Mouse (Mus musculus) lung, adult 2 months (tissue): Measurements from ENCODE around the gene Rdh19. TPM values are rescaled to one million over a fixed set of nuclear protein-coding genes. Genes with fewer than 3 reads are reported as not detected.
A peak's percentile ranks its signal among the peaks of the same experiment; 100 is the strongest.

Experiments used
- DNase-seq: peaks from one replicate; pipeline ENCODE4 v3.0.0; 2022
- H3K4me1 ChIP-seq: fragments of 200-500 bp; 2 replicates; pipeline ENCODE4 v1.6.1; 2011; ENCODE audit warnings: low read length; ENCODE audit not compliant: control insufficient read depth, insufficient read depth
- H3K4me3 ChIP-seq: fragments of 200-500 bp; replicated peaks from 2 replicates; pipeline ENCODE3; 2011; ENCODE audit warnings: low read depth, mild to moderate bottlenecking, control low read depth, low read length; ENCODE audit errors: extremely low read depth
- CTCF ChIP-seq: fragments of 200-500 bp; IDR thresholded peaks from 2 replicates; pipeline ENCODE4 v1.5.1; 2011; ENCODE audit warnings: mild to moderate bottlenecking, low read length, control low read depth; ENCODE audit not compliant: insufficient read depth
- POLR2A ChIP-seq: fragments of 200-500 bp; IDR thresholded peaks from 2 replicates; pipeline ENCODE4 v1.6.1; 2011; ENCODE audit warnings: low read depth, mild to moderate bottlenecking, control low read depth, low read length, borderline replicate concordance; ENCODE audit errors: extremely low read depth
- WGBS: fragments of 180-500 bp; shearing (Covaris S2); methylation state at CpG from one replicate; pipeline ENCODE4 v1.1.7; 2018; 5-methylcytosine and 5-hydroxymethylcytosine counted together
- polyA plus RNA-seq: library from polyadenylated mRNA; depleted of rRNA; stranded (reverse); fragments of >200 nt; gene quantifications from 2 replicates; pipeline ENCODE4 v1.2.3, GENCODE M21; 2012; rRNA removed

Gene Rdh19
- polyA plus RNA-seq, 1 experiment = not detected

GRCm38 (mm10) chr10:127898218-127898617 is 48.5 kb downstream of the Rdh19 start, which contains the start of gene Sdr9c7:
TSS of gene Sdr9c7 (plus strand) at chr10:127898518.
- no peak within 1 kb of the TSS for H3K4me3 ChIP-seq
- no peak for DNase-seq
- H3K4me1 ChIP-seq = peaks cover 7% of the 10 kb centered on the region; the same call in 1 of the 2 replicates
- 87% methylated on average over 2 of the region's 2 CpGs for WGBS
- TF ChIP-seq CTCF (no peak), POLR2A (no peak)

GRCm38 (mm10) chr10:127899783-127900182 is 50.1 kb downstream of the Rdh19 start:
- 42% methylated on average over 5 of the region's 5 CpGs for WGBS
- H3K4me1 ChIP-seq = peaks cover 4% of the 10 kb centered on the region; the same call in 1 of the 2 replicates
- no peak for DNase-seq
- TF ChIP-seq POLR2A = no peak
- H3K4me3 ChIP-seq = no peak overlapping the region

GRCm38 (mm10) chr10:127901751-127902150 is 52.0 kb downstream of the Rdh19 start:
- Histone ChIP-seq H3K4me3 (no peak overlapping the region), H3K4me1 (peaks cover 7% of the 10 kb centered on the region; the same call in 1 of the 2 replicates)
- DNase-seq = no peak
- 73% methylated on average over 4 of the region's 4 CpGs for WGBS
- TF ChIP-seq POLR2A (no peak), CTCF (no peak)

GRCm38 (mm10) chr10:127903116-127903515 is 53.4 kb downstream of the Rdh19 start:
- TF ChIP-seq POLR2A (no peak), CTCF (no peak)
- H3K4me3 ChIP-seq = no peak overlapping the region
- peaks cover 3% of the 10 kb centered on the region; the same call in 1 of the 2 replicates for H3K4me1 ChIP-seq
- 74% methylated on average over 1 of the region's 1 CpGs for WGBS
- DNase-seq = no peak

- peaks cover 3% of the 10 kb centered on the region; the same call in 1 of the 2 replicates for H3K4me1 ChIP-seq
- no peak for TF ChIP-seq POLR2A
- TF ChIP-seq CTCF = no peak
- peak; percentile 10 for DNase-seq
- H3K4me3 ChIP-seq = no peak overlapping the region
- 43% methylated on average over 7 of the region's 7 CpGs for WGBS
Observed at GRCm38 (mm10) chr10:127904718-127905446, 55.2 kb downstream of the Rdh19 start.

GRCm38 (mm10) chr10:127906138-127906537 is 56.4 kb downstream of the Rdh19 start:
- no peak overlapping the region for H3K4me3 ChIP-seq
- peaks cover 3% of the 10 kb centered on the region; the same call in 1 of the 2 replicates for H3K4me1 ChIP-seq
- WGBS = 88% methylated on average over 2 of the region's 2 CpGs
- no peak for DNase-seq
- no peak for TF ChIP-seq CTCF
- no peak for TF ChIP-seq POLR2A

GRCm38 (mm10) chr10:127907386-127907951 is 57.7 kb downstream of the Rdh19 start:
- no peak for DNase-seq
- TF ChIP-seq CTCF (no peak), POLR2A (no peak)
- H3K4me3 ChIP-seq = no peak overlapping the region
- H3K4me1 ChIP-seq = peaks cover 3% of the 10 kb centered on the region; the same call in 1 of the 2 replicates

Other genes with a start within 250 kb of the Rdh19 start
- 215 and 248 TPM in 2 replicates for gene Lrp1, start 228.8 kb upstream of the Rdh19 start, polyA plus RNA-seq
- 92.3 and 123 TPM in 2 replicates for gene Stat6, start 206.9 kb upstream of the Rdh19 start, polyA plus RNA-seq
- gene Nemp1, start 183.0 kb upstream of the Rdh19 start, polyA plus RNA-seq = 2.7 and 3.6 TPM in 2 replicates
- 32.8 and 35.1 TPM in 2 replicates for gene Nab2, start 181.4 kb upstream of the Rdh19 start, polyA plus RNA-seq
- 0.11 and 0.77 TPM in 2 replicates for gene Myo1a, start 144.8 kb upstream of the Rdh19 start, polyA plus RNA-seq
- gene Tac2, start 125.5 kb upstream of the Rdh19 start, polyA plus RNA-seq = not detected in 2 replicates
- 8.7 and 10.5 TPM in 2 replicates for gene Zbtb39, start 110.4 kb upstream of the Rdh19 start, polyA plus RNA-seq
- 31.1 and 51.3 TPM in 2 replicates for gene Gpr182, start 98.2 kb upstream of the Rdh19 start, polyA plus RNA-seq
- gene Rdh1, start 90.2 kb upstream of the Rdh19 start, polyA plus RNA-seq = 0.05 and 0.11 TPM in 2 replicates
- gene Rdh16f1, start 90.1 kb upstream of the Rdh19 start, polyA plus RNA-seq = 0.07 and 0.14 TPM in 2 replicates
- gene Rdh9, start 73.5 kb upstream of the Rdh19 start, polyA plus RNA-seq = 0.17 TPM in 1 of 2 replicates, not detected in the other
- gene Rdh16, start 48.8 kb upstream of the Rdh19 start, polyA plus RNA-seq = 0.04 and 0.09 TPM in 2 replicates
- not detected in 2 replicates for gene Rdh16f2, start 16.5 kb downstream of the Rdh19 start, polyA plus RNA-seq
- 0.12 and 0.72 TPM in 2 replicates for gene Rdh7, start 38.9 kb downstream of the Rdh19 start, polyA plus RNA-seq
- 2.9 TPM in 1 of 2 replicates, not detected in the other for gene Sdr9c7, start 48.6 kb downstream of the Rdh19 start, polyA plus RNA-seq
- gene Hsd17b6, start 157.7 kb downstream of the Rdh19 start, polyA plus RNA-seq = 0.56 TPM in 1 of 2 replicates, not detected in the other
- 1.4 and 2.3 TPM in 2 replicates for gene Prim1, start 165.2 kb downstream of the Rdh19 start, polyA plus RNA-seq
- 102 and 113 TPM in 2 replicates for gene Naca, start 185.6 kb downstream of the Rdh19 start, polyA plus RNA-seq
- 43.8 and 84.2 TPM in 2 replicates for gene Ptges3, start 209.0 kb downstream of the Rdh19 start, polyA plus RNA-seq
- 1,519 and 1,632 TPM in 2 replicates for gene Atp5b, start 233.3 kb downstream of the Rdh19 start, polyA plus RNA-seq
- 26.9 and 40.7 TPM in 2 replicates for gene Baz2a, start 241.6 kb downstream of the Rdh19 start, polyA plus RNA-seq